In the genomic region with DNA sequence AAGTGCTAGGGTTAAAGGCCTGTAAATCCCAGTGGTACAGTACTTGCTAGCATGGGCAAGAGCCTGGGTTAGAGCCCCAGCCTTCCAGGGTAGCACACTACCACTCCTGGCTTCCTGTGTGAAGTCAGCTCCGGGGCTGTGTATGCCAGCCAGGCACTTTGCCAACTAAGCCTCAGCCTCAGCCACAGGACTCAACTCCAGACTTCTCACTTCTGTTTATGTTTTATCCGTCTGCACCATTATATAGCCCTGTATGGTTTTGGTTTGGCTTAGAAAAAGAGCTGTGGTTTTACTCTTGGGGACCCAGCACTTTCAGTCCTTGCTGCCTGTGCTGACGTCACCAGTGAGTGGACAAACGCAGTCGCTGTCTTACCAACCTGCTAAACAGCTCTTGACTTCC, we compare ENCODE assay signal across 9 mouse cellular contexts.
DNase-seq lines count a peak whose midpoint lies in the region; ATAC-seq and TF ChIP-seq lines count a peak whose summit lies in the region.
"Had no signal": no experiment of that assay in that cellular context is flagged by ENCODE, and none has a peak within 500 bp of the region (broad histone marks: within the 10 kb centered on the region; RNA-seq: fewer than 3 reads in every experiment).

No protein-coding gene starts in this region.

- H3K36me3 ChIP-seq in limb, embryonic 13.5 days, result peaks cover 60% of the 10 kb centered on the region
- H3K36me3 ChIP-seq in hindbrain, embryonic 16.5 days (ENCODE audit: control insufficient read depth, insufficient read depth, low read length), result peaks cover 15% of the 10 kb centered on the region

- no peak overlapping the region for H3K4me3 ChIP-seq in cerebellum, adult 2 months (replicated peaks; ENCODE audit: insufficient read depth, low read depth, low read length)
- H3K4me3 ChIP-seq in limb, embryonic 13.5 days, result no peak overlapping the region
- no peak overlapping the region for H3K4me3 ChIP-seq in hindbrain, embryonic 16.5 days (ENCODE audit: low read length)
- H3K4me3 ChIP-seq: heart, embryonic 13.5 days had no signal

- H3K4me1 ChIP-seq in cerebellum, adult 2 months (ENCODE audit: control insufficient read depth, insufficient read depth, low read length), result peaks cover 11% of the 10 kb centered on the region; the same call in 1 of the 2 replicates
- peaks cover 9% of the 10 kb centered on the region; the same call in 1 of the 2 replicates for H3K4me1 ChIP-seq in limb, embryonic 13.5 days
- no peaks in the 10 kb centered on the region for H3K4me1 ChIP-seq in hindbrain, embryonic 16.5 days (ENCODE audit: control insufficient read depth, insufficient read depth, low read depth, low read length)

- no peak overlapping the region for H3K27ac ChIP-seq in cerebellum, adult 2 months (ENCODE audit: insufficient read depth, low read length)
- H3K27ac ChIP-seq in limb, embryonic 13.5 days, result peak overlapping the region; percentile 48; the same call in 1 of the 2 replicates
- no peak overlapping the region for H3K27ac ChIP-seq in hindbrain, embryonic 16.5 days (ENCODE audit: low read depth, low read length)
- H3K27ac ChIP-seq: heart, embryonic 13.5 days had no signal

- no peak for TF ChIP-seq CTCF in cerebellum, adult 2 months (IDR thresholded peaks at IDR 0.05; ENCODE audit: borderline replicate concordance, insufficient read depth, low read depth, low read length)

- no peak for ATAC-seq in limb, embryonic 13.5 days (ENCODE audit: low FRiP score, low read depth)
- no peak for ATAC-seq in frontal cortex, adult (ENCODE audit: low TSS enrichment)
- no peak for ATAC-seq in hindbrain, embryonic 16.5 days

- WGBS in cerebellum, adult 2 months, result 41% methylated on average over 5 of the region's 5 CpGs
- 64% methylated on average over 5 of the region's 5 CpGs for WGBS in limb, embryonic 13.5 days
- WGBS in hindbrain, embryonic 16.5 days, result 72% methylated on average over 5 of the region's 5 CpGs

- H3K9ac ChIP-seq in limb, embryonic 13.5 days, result 0 out of 2 replicates have a peak overlapping the region, but pooled peaks have one; percentile 4
- H3K9ac ChIP-seq in hindbrain, embryonic 16.5 days (ENCODE audit: low read depth, low read length), result no peak overlapping the region
- H3K9ac ChIP-seq: heart, embryonic 13.5 days had no signal

- H3K4me2 ChIP-seq in limb, embryonic 13.5 days (replicated peaks), result no peak overlapping the region
- H3K4me2 ChIP-seq in hindbrain, embryonic 16.5 days (ENCODE audit: low read length), result no peak overlapping the region
- H3K4me2 ChIP-seq: heart, embryonic 13.5 days had no signal

- H3K9me3 ChIP-seq in limb, embryonic 13.5 days, result no peaks in the 10 kb centered on the region
- no peaks in the 10 kb centered on the region for H3K9me3 ChIP-seq in hindbrain, embryonic 16.5 days (ENCODE audit: control insufficient read depth, low read length)
- H3K9me3 ChIP-seq: heart, embryonic 13.5 days had no signal

- H3K27me3 ChIP-seq in cerebellum, adult 2 months (ENCODE audit: control insufficient read depth, insufficient read depth, low read length), result no peaks in the 10 kb centered on the region
- H3K27me3 ChIP-seq in limb, embryonic 13.5 days, result no peaks in the 10 kb centered on the region
- no peaks in the 10 kb centered on the region for H3K27me3 ChIP-seq in hindbrain, embryonic 16.5 days (replicated peaks; ENCODE audit: control insufficient read depth, insufficient read depth, low read length)
- H3K27me3 ChIP-seq: heart, embryonic 13.5 days had no signal

- peak; percentile 19 for DNase-seq in gastrocnemius, adult 18-20 months (ENCODE audit: low spot score)
- no peak for DNase-seq in gastrocnemius, postnatal 25 days
- peak; percentile 69 for DNase-seq in 3134 (ENCODE audit: extremely low read depth, insufficient read length, low spot score)
- DNase-seq in cerebellum, adult 2 months, result peak; percentile 33 to 38
- no peak for DNase-seq in urinary bladder, adult 18-20 months (ENCODE audit: low spot score in 2 of 2)

- TF ChIP-seq POLR2A in cerebellum, adult 2 months (IDR thresholded peaks at IDR 0.05; ENCODE audit: borderline replicate concordance, insufficient read depth, low read length), result no peak

Comparison
In these comparisons a context has a peak if more than half of its experiments do, and no peak if none do; other contexts are left out.
1. DNase-seq: peak in gastrocnemius, adult 18-20 months (single experiment), 3134 (single experiment) and cerebellum, adult 2 months (2 of 2); none in gastrocnemius, postnatal 25 days (single experiment) and urinary bladder, adult 18-20 months (0 of 2).